Mouse (Mus musculus) testis, adult 2 months (tissue): ENCODE data around the gene Eqtn.

Experiments
- CTCF ChIP-seq: fragments of 200-500 bp; IDR thresholded peaks from 2 replicates; pipeline ENCODE4 v1.5.1; 2012; ENCODE audit warnings: low read depth, mild to moderate bottlenecking, inconsistent platforms, low read length, moderate library complexity; ENCODE audit not compliant: control insufficient read depth, insufficient read depth, insufficient replicate concordance
- POLR2A ChIP-seq: fragments of 200-500 bp; IDR thresholded peaks from 2 replicates; pipeline ENCODE4 v1.6.1; 2012; ENCODE audit warnings: low read depth, mild to moderate bottlenecking, inconsistent platforms, low read length, moderate library complexity; ENCODE audit not compliant: control insufficient read depth

DNA sequence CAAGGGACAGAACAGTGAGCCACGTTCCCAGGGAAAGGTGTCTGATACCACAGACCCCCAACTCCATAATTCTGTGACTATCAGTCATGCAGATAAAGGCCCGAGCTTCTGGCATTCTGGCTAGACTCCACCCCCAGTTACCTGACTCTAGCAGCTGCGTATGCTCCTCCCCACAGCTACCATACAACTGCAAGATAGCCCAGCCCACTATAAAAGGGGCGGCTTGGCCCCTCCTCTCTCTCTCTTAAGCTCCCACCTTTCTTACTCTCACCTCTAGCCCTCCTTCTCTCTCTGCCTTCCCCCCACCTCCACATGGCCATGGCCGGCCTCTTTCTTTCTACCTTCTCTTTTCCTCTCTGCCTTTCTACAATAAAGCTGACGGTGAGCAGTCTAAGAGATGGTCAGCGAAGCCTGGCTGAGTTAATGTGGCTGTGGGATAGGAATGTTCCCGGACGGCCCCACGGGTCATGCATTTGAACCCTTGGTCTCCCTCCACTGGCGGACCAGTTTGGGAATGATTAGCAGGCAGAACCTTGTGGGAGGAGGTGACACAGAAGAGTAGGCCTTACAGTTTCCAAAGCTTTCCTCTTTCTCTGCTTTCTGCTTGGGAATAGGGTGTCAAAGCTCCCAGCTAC is 12.7 kb upstream of the Eqtn start:
- TF ChIP-seq CTCF (no peak), POLR2A (no peak)
